Mouse (Mus musculus) kidney, adult 2 months (tissue): ENCODE measurements around the gene Emx1. TPM values are rescaled to one million over a fixed set of nuclear protein-coding genes. Genes with fewer than 3 reads are reported as not detected.

Experiments
- DNase-seq: peaks from one replicate; pipeline ENCODE4 v3.0.0; 2021
- H3K27ac ChIP-seq: fragments of 200-500 bp; 2 replicates; pipeline ENCODE4 v1.5.1; 2012; ENCODE audit warnings: low read depth, low read length, control low read depth, inconsistent platforms; ENCODE audit not compliant: insufficient read depth
- H3K27me3 ChIP-seq: fragments of 200-500 bp; replicated peaks from 2 replicates; pipeline ENCODE4 v1.6.1; 2012; ENCODE audit warnings: mild to moderate bottlenecking, moderate library complexity, low read length, inconsistent platforms; ENCODE audit not compliant: control insufficient read depth, insufficient read depth
- H3K36me3 ChIP-seq: fragments of 200-500 bp; 2 replicates; pipeline ENCODE4 v1.6.1; 2012; ENCODE audit warnings: mild to moderate bottlenecking, moderate library complexity, low read length, inconsistent platforms; ENCODE audit not compliant: control insufficient read depth, insufficient read depth
- H3K4me1 ChIP-seq: fragments of 200-500 bp; 2 replicates; pipeline ENCODE4 v1.6.1; 2011; ENCODE audit warnings: low read length; ENCODE audit not compliant: control insufficient read depth, insufficient read depth
- H3K4me3 ChIP-seq: fragments of 200-500 bp; 2 replicates; pipeline ENCODE4 v1.5.1; 2011; ENCODE audit warnings: mild to moderate bottlenecking, low read depth, low read length, control low read depth; ENCODE audit not compliant: insufficient read depth
- CTCF ChIP-seq: fragments of 200-500 bp; conservative IDR thresholded peaks from 2 replicates; pipeline ENCODE4 v1.5.1; 2011; ENCODE audit warnings: low read depth, mild to moderate bottlenecking, control low read depth, low read length, moderate library complexity, mixed read lengths; ENCODE audit not compliant: insufficient read depth, insufficient read length
- POLR2A ChIP-seq: fragments of 200-500 bp; IDR thresholded peaks from one replicate; pipeline ENCODE4 v1.6.1; 2011; ENCODE audit warnings: low read depth, low read length, control low read depth
- WGBS: fragments of 180-500 bp; shearing (Covaris S2); methylation state at CpG from one replicate; pipeline ENCODE4 v1.1.7; 2018; 5-methylcytosine and 5-hydroxymethylcytosine counted together
- polyA plus RNA-seq: library from polyadenylated mRNA; depleted of rRNA; stranded (reverse); fragments of >200 nt; gene quantifications from 2 replicates; pipeline ENCODE4 v1.2.3, GENCODE M21; 2012

The Emx1 gene
- polyA plus RNA-seq, 1 experiment: 62.8 TPM

GRCm38 (mm10) chr6:85190671-85191070 lies 3.4 kb downstream of the Emx1 start:
- 33% methylated on average over 13 of the region's 13 CpGs for WGBS
- Histone ChIP-seq H3K4me1 (0 out of 2 replicates have a peak, but pooled peaks cover 3% of the 10 kb centered on the region), H3K36me3 (no peaks in the 10 kb centered on the region), H3K27me3 (no peaks in the 10 kb centered on the region), H3K27ac (peak overlapping the region; percentile 12; the same call in 1 of the 2 replicates), H3K4me3 (peak overlapping the region; percentile 28)
- TF ChIP-seq CTCF: no peak
- TF ChIP-seq POLR2A: no peak
- no peak for DNase-seq

GRCm38 (mm10) chr6:85191751-85192440 lies 4.7 kb downstream of the Emx1 start:
- Histone ChIP-seq H3K4me1 (0 out of 2 replicates have a peak, but pooled peaks cover 3% of the 10 kb centered on the region), H3K27me3 (no peaks in the 10 kb centered on the region)
- 53% methylated on average over 9 of the region's 9 CpGs for WGBS

GRCm38 (mm10) chr6:85193381-85194318 lies 6.4 kb downstream of the Emx1 start:
- no peaks in the 10 kb centered on the region for H3K27me3 ChIP-seq
- 42% methylated on average over 29 of the region's 29 CpGs for WGBS
- H3K4me3 ChIP-seq: peak overlapping the region; percentile 7; the same call in 1 of the 2 replicates
- H3K27ac ChIP-seq: peak overlapping the region; percentile 20; the same call in 1 of the 2 replicates
- TF ChIP-seq CTCF (no peak), POLR2A (no peak)
- DNase-seq: no peak
- no peaks in the 10 kb centered on the region for H3K36me3 ChIP-seq
- 0 out of 2 replicates have a peak, but pooled peaks cover 3% of the 10 kb centered on the region for H3K4me1 ChIP-seq

More at GRCm38 (mm10) chr6:85191751-85192440, 4.7 kb downstream of the Emx1 start:
- Histone ChIP-seq H3K4me3 (peak overlapping the region; percentile 34; the same call in 1 of the 2 replicates), H3K36me3 (no peaks in the 10 kb centered on the region), H3K27ac (peak overlapping the region; percentile 51; the same call in 1 of the 2 replicates)
- no peak for DNase-seq
- TF ChIP-seq POLR2A: no peak
- no peak for TF ChIP-seq CTCF

GRCm38 (mm10) chr6:85197951-85198350 lies 10.7 kb downstream of the Emx1 start:
- Histone ChIP-seq H3K4me1 (0 out of 2 replicates have a peak, but pooled peaks cover 3% of the 10 kb centered on the region), H3K4me3 (no peak overlapping the region), H3K27me3 (no peaks in the 10 kb centered on the region), H3K36me3 (no peaks in the 10 kb centered on the region), H3K27ac (no peak overlapping the region)
- WGBS: 36% methylated on average over 2 of the region's 2 CpGs
- DNase-seq: peak; percentile 54
- TF ChIP-seq CTCF: no peak
- no peak for TF ChIP-seq POLR2A

DNA sequence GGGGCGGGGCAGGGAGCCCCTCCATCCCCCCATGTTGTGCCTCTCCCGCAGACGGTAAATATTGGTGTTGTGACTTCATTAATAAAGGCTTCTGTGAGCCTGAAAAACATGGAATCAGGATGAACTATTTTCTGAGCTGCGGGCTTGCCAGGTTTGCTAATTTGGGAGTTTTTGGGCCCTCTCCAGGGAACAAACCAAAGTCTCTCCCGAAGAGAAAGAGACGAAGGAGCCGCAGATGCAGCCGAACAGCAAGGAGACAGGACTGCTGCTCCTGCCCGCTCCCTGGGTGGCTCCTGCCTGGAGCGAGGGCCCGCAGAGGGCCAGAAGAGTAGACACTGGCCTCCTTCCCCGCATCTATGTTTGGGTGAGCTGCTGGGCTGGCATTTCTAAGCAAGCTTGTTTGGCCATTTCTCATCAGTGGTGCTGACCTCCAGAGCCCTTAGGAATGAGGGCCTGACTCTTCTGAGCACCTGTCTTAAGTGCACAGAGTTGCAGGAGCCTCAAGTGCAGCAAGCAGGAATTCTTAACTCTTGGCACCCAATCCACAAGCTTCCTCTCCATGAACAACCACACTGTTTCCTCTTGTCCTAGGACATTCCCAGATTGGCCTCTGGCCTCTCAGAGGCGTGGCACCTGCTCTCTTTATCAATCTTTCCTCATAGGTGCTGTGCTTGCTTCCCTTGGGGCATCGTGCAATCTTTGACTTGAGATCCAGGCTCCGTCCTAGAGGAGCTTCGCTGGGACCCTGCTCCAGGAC lies 19.1 kb downstream of the Emx1 start:
- WGBS: 56% methylated on average over 16 of the region's 16 CpGs
- no peak for DNase-seq
- no peaks in the 10 kb centered on the region for H3K27me3 ChIP-seq
- no peak overlapping the region for H3K4me3 ChIP-seq
- H3K27ac ChIP-seq: no peak overlapping the region
- TF ChIP-seq CTCF: no peak
- H3K36me3 ChIP-seq: no peaks in the 10 kb centered on the region
- peaks cover 25% of the 10 kb centered on the region for H3K4me1 ChIP-seq

DNA sequence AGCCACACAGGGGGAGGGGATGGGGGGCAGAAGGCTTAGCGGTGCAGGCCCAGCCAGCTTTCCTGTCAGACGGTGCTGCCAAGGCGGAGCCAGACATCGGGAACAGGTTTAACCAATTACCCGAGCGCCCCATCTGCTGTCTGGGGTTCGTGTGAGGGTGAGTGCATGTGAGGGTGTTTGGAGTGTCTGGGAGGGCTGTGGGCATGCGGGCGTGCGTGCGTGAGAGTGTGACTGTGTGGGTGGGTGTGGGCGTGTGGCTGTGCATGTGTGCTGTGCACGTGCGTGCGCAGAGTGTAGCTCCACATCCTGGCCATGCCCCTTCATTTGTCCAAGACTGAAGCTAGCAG lies 19.7 kb downstream of the Emx1 start:
- Histone ChIP-seq H3K4me3 (no peak overlapping the region), H3K4me1 (peaks cover 25% of the 10 kb centered on the region), H3K36me3 (no peaks in the 10 kb centered on the region), H3K27ac (no peak overlapping the region), H3K27me3 (no peaks in the 10 kb centered on the region)
- WGBS: 50% methylated on average over 15 of the region's 15 CpGs
- TF ChIP-seq CTCF: no peak
- no peak for TF ChIP-seq POLR2A
- DNase-seq: no peak
